Mouse (Mus musculus) midbrain, embryonic 10.5 days (tissue): ENCODE measurements around the gene B3gnt5. TPM values are rescaled to one million over a fixed set of nuclear protein-coding genes. Genes with fewer than 3 reads are reported as not detected.
"Not testable (repeated sequence)": the region's sequence is repeated elsewhere in the genome, so short reads cannot be mapped to it uniquely, and the experiment has no call there.

Experiments
- DNase-seq: peaks from one replicate; pipeline ENCODE4 v3.0.0-alpha.2; 2017; ENCODE audit warnings: low spot score
- H3K27ac ChIP-seq: fragments of 300-500 bp; sonication (generic); replicated peaks from 2 replicates; pipeline ENCODE4 v1.5.1; 2016; ENCODE audit warnings: mild to moderate bottlenecking
- H3K27me3 ChIP-seq: fragments of 300-500 bp; sonication (generic); 2 replicates; pipeline ENCODE4 v1.6.1; 2016; ENCODE audit warnings: low read depth, mild to moderate bottlenecking; ENCODE audit not compliant: poor library complexity, severe bottlenecking
- H3K36me3 ChIP-seq: fragments of 300-500 bp; sonication (generic); 2 replicates; pipeline ENCODE4 v1.6.1; 2016; ENCODE audit warnings: mild to moderate bottlenecking, moderate library complexity
- H3K4me1 ChIP-seq: fragments of 300-500 bp; sonication (generic); 2 replicates; pipeline ENCODE4 v1.6.1; 2016
- H3K4me3 ChIP-seq: fragments of 300-500 bp; sonication (generic); 2 replicates; pipeline ENCODE4 v1.5.1; 2016; ENCODE audit warnings: mild to moderate bottlenecking, moderate library complexity
- H3K9me3 ChIP-seq: fragments of 300-500 bp; sonication (generic); replicated peaks from 2 replicates; pipeline ENCODE4 v1.6.1; 2016; ENCODE audit warnings: mild to moderate bottlenecking
- WGBS: fragments of 180-500 bp; shearing (Covaris S2); methylation state at CpG from one replicate; pipeline ENCODE4 v1.1.7; 2016; 5-methylcytosine and 5-hydroxymethylcytosine counted together
- polyA plus RNA-seq: library from polyadenylated mRNA; unstranded; fragments of >200 nt; fragmentation: Nextera tagmentation; extraction: Ambion mirVana; gene quantifications from 2 replicates; pipeline ENCODE4 v1.2.1, GENCODE M21; 2016

Gene B3gnt5
- polyA plus RNA-seq = 43.2 and 43.4 TPM in 2 replicates

DNA sequence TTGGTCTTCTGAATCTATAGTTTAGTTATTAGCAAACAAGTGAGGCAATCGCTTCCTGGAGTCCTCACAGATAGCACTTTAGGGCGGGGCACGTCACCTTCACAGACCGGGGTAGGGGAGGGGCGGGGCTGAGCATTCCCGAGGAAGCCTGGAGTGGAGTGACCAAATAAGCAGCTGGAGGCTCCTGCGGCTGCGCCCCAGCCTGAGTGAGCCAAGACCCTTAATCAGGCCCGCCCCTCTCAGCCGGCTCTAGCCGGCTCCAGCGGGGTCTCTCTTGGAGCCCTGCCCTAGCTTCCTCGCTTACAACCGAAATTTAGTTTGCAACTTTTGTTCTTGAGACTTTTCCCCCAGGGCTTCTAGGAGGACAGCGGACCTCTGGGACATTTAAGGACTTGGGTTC lies at the start of gene B3gnt5:
Gene B3gnt5 (plus strand): TSS at position 135 of the 400 bp plus-strand sequence.
- peak; percentile 88 for DNase-seq
- Histone ChIP-seq H3K4me1 (peaks cover 20% of the 10 kb centered on the region), H3K36me3 (peaks cover 12% of the 10 kb centered on the region), H3K4me3 (peak within 1 kb of the TSS; percentile 70), H3K27me3 (no peaks in the 10 kb centered on the region), H3K27ac (peak within 1 kb of the TSS; percentile 97), H3K9me3 (no peaks in the 10 kb centered on the region)
- 0% methylated on average over 15 of the region's 15 CpGs for WGBS

DNA sequence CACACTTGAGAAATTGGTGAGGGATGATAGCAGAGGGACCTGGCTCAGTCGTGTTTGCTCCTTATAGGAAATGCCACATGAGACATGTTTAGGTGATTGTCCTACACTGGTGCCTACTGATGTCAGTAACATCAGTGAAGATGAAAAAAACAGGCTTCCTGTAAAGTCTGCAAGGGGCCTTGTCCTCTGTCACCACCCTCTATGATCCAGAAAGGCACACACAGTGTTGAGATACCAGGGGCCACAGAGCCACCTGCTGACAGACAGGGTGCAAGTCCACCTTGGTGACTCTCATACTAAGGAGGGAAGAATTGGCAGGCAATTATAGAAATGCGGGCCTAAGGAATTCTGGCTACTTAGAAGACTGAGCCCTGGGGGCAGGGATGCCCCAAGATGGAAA lies 39.0 kb upstream of the B3gnt5 start:
- H3K9me3 ChIP-seq = no peaks in the 10 kb centered on the region
- WGBS = 56% methylated on average over 2 of the region's 2 CpGs
- no peak overlapping the region for H3K4me3 ChIP-seq
- H3K36me3 ChIP-seq = no peaks in the 10 kb centered on the region
- no peak for DNase-seq
- H3K27me3 ChIP-seq = no peaks in the 10 kb centered on the region
- H3K4me1 ChIP-seq = no peaks in the 10 kb centered on the region
- H3K27ac ChIP-seq = no peak overlapping the region

DNA sequence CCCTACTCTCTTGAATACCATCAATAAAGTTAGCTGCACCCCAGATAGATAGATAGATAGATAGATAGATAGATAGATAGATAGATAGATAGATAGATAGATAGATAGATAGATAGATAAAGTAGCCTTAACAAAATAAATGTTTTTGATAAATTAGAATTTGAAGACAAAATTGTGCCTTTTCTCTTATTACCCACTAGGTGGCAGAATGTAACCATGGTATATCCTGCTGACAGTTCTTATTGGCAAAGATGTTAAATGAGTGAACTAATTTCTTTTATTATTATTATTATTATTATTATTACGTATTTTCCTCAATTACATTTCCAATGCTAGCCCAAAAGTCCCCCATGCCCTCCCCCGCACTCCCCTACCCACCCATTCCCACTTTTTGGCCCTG lies 35.9 kb upstream of the B3gnt5 start:
- not testable (repeated sequence) for H3K9me3 ChIP-seq, H3K36me3 ChIP-seq, H3K4me1 ChIP-seq, H3K27me3 ChIP-seq, H3K27ac ChIP-seq, DNase-seq, H3K4me3 ChIP-seq
- WGBS = 44% methylated on average over 2 of the region's 2 CpGs

DNA sequence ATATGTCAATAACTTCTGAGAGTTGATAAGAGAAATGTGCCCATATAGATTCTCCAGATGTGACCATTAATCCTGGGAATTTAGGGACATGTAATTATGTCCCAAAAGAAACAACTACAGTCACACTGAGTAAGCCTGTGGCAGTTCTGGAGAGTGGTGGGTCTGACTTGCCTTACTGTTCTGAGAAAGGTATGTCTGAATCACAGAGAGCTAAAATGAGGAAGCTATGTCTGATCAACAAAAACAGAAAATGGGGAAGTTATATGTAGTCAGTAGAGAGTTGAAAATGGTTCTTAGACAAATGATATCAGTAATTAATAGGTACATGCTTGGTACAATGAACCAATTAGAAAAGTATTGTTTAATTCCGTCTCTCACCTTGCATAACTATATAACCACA lies 27.1 kb upstream of the B3gnt5 start:
- Histone ChIP-seq H3K27me3 (no peaks in the 10 kb centered on the region), H3K36me3 (no peaks in the 10 kb centered on the region), H3K9me3 (no peaks in the 10 kb centered on the region), H3K4me1 (no peaks in the 10 kb centered on the region), H3K4me3 (no peak overlapping the region), H3K27ac (no peak overlapping the region)
- WGBS = 83% methylated on average over 1 of the region's 1 CpGs
- no peak for DNase-seq

DNA sequence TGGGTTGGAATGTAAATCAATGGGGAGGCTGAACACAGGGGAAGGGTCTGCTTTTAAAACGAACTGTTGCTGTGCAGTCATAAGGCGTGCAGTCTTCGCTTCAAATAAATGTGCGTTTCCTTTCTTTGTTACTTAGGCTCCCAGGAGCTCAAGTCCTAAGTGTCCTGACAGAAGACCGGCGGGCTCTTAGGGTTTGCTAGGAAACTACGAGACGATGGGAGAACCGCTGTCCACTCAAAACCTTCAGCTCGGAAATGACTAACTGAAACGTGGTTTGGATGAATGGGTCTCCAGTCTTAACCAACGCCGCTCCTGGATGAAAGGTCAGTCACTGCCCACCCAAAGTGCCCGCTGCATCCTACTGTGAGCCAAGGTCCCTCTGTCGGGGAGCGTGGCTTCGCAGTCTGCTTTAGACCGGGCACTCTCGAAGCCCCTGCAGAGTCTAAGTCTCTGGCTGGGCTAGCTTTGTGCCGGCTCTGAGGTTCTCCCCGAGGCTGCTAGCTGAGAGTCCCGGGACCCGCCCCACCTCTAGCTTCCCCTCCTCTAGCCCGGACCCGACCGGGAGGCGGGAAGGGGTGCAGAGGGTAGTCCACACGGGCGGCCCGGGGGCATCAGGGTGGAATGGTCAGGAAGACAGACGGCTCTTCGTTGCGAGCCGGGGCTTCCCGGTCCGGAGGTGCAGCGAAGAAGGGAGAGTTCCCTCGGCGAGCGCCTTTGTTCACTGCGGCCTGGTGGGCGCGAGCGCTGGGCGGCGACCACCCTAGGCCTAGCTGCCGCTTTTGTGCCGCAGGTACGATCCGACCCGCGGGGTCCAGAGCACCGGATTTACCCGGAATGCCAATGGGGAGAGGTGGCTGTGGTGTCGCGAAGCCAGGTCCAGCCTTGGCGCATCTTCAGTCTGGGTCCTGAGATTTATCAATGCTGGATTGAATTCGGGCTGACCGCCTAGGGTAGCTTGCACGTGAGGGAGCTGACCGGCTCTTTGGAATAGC lies 793 bp downstream of the B3gnt5 start:
- DNase-seq = peak; percentile 77
- Histone ChIP-seq H3K9me3 (peaks cover 3% of the 10 kb centered on the region; the same call in 1 of the 2 replicates), H3K4me1 (peaks cover 20% of the 10 kb centered on the region), H3K27ac (peak overlapping the region; percentile 97), H3K36me3 (peaks cover 20% of the 10 kb centered on the region), H3K4me3 (peak overlapping the region; percentile 70), H3K27me3 (no peaks in the 10 kb centered on the region)
- WGBS = under 1% methylated on average over 61 of the region's 61 CpGs

- peaks cover 11% of the 10 kb centered on the region for H3K9me3 ChIP-seq
- WGBS = 48% methylated on average over 1 of the region's 1 CpGs
- H3K27ac ChIP-seq = peak overlapping the region; percentile 97
- peaks cover 20% of the 10 kb centered on the region for H3K4me1 ChIP-seq
- peak overlapping the region; percentile 70 for H3K4me3 ChIP-seq
- H3K27me3 ChIP-seq = no peaks in the 10 kb centered on the region
- DNase-seq = no peak
- peaks cover 29% of the 10 kb centered on the region for H3K36me3 ChIP-seq
Measured at GRCm38 (mm10) chr16:19761691-19762090, 1.7 kb downstream of the B3gnt5 start.

DNA sequence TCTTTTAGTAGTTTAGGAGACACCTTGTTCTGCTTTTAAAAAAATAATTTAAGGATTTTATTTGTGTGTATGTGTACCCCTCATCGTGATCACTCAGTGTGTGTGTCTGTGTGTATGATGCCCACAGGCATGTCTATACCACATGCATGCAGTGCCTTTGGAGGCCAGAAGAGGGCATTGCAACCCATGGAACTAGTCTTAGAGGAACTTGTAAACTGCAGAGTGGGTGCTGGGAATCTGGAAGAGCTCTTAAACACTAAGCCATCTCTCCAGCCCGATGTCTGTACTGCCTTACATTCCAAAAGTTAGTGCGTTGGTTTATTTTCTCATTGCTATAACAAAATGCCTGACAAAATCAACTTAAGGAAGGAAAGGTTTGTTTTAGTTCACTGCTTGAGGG lies 6.1 kb downstream of the B3gnt5 start:
- Histone ChIP-seq H3K4me1 (peaks cover 20% of the 10 kb centered on the region), H3K27ac (no peak overlapping the region), H3K27me3 (no peaks in the 10 kb centered on the region), H3K36me3 (peaks cover 73% of the 10 kb centered on the region), H3K4me3 (no peak overlapping the region), H3K9me3 (peaks cover 11% of the 10 kb centered on the region)
- WGBS = 98% methylated on average over 3 of the region's 3 CpGs
- no peak for DNase-seq

DNA sequence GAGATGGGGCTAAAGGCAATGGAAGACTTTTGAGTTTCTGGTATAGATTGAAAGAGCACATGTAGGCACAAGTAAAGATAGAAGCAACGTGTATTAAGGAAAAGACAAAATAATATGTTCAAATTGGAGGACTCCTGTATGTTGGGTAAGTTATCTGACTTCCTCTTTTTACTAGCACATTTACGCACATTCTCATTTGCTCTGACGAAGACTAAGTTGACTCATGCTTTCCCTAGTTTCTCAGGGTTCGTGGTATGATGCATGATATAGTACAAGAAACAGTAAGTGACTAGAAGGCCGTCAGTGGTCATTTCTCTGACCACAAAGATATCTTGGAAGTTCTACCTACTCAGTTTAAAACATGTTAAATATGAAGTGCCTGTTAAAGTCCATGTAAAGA lies 8.0 kb downstream of the B3gnt5 start:
- Histone ChIP-seq H3K27me3 (no peaks in the 10 kb centered on the region), H3K9me3 (peaks cover 11% of the 10 kb centered on the region), H3K4me1 (peaks cover 4% of the 10 kb centered on the region), H3K27ac (no peak overlapping the region), H3K4me3 (no peak overlapping the region), H3K36me3 (peaks cover 92% of the 10 kb centered on the region)
- no peak for DNase-seq
- 94% methylated on average over 5 of the region's 5 CpGs for WGBS

- DNase-seq = no peak
- H3K27me3 ChIP-seq = no peaks in the 10 kb centered on the region
- H3K9me3 ChIP-seq = no peaks in the 10 kb centered on the region
- no peaks in the 10 kb centered on the region for H3K4me1 ChIP-seq
- H3K36me3 ChIP-seq = peaks cover 66% of the 10 kb centered on the region
- H3K4me3 ChIP-seq = no peak overlapping the region
- no peak overlapping the region for H3K27ac ChIP-seq
Measured at GRCm38 (mm10) chr16:19772013-19772412, 12.0 kb downstream of the B3gnt5 start.

GRCm38 (mm10) chr16:19786386-19787090 lies 26.5 kb downstream of the B3gnt5 start:
- Histone ChIP-seq H3K9me3 (no peaks in the 10 kb centered on the region), H3K27ac (no peak overlapping the region)
- 69% methylated on average over 12 of the region's 12 CpGs for WGBS

GRCm38 (mm10) chr16:19789914-19790313 lies 29.9 kb downstream of the B3gnt5 start:
- Histone ChIP-seq H3K4me3 (no peak overlapping the region), H3K27ac (no peak overlapping the region), H3K9me3 (no peaks in the 10 kb centered on the region), H3K36me3 (no peaks in the 10 kb centered on the region), H3K27me3 (no peaks in the 10 kb centered on the region), H3K4me1 (no peaks in the 10 kb centered on the region)
- 86% methylated on average over 2 of the region's 2 CpGs for WGBS
- DNase-seq = no peak

More at GRCm38 (mm10) chr16:19786386-19787090, 26.5 kb downstream of the B3gnt5 start:
- Histone ChIP-seq H3K4me1 (no peaks in the 10 kb centered on the region), H3K27me3 (no peaks in the 10 kb centered on the region), H3K36me3 (no peaks in the 10 kb centered on the region), H3K4me3 (no peak overlapping the region)
- no peak for DNase-seq

DNA sequence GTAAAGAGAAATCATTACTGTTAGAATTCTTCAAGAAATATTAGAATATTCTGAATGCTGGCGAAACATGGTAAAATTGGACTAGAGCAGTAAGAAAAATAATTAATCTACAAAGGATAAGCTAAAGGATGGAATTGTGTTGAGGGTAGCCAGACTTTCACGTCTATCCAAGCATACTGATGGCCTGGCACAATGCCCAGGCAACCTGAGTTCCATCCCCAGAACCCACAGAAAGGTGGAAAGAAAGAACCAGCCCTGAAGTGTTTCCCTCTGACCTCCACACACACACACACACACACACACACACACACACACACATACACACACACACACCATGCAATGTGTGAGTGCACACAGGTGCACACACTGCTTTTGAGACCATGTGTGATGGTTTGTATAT lies 58.8 kb downstream of the B3gnt5 start:
- DNase-seq = no peak
- Histone ChIP-seq H3K9me3 (no peaks in the 10 kb centered on the region), H3K4me1 (no peaks in the 10 kb centered on the region), H3K4me3 (no peak overlapping the region), H3K36me3 (no peaks in the 10 kb centered on the region), H3K27ac (no peak overlapping the region), H3K27me3 (no peaks in the 10 kb centered on the region)
- 84% methylated on average over 2 of the region's 2 CpGs for WGBS
